9 mouse cellular contexts compared by ENCODE assay signal in the genomic region with DNA sequence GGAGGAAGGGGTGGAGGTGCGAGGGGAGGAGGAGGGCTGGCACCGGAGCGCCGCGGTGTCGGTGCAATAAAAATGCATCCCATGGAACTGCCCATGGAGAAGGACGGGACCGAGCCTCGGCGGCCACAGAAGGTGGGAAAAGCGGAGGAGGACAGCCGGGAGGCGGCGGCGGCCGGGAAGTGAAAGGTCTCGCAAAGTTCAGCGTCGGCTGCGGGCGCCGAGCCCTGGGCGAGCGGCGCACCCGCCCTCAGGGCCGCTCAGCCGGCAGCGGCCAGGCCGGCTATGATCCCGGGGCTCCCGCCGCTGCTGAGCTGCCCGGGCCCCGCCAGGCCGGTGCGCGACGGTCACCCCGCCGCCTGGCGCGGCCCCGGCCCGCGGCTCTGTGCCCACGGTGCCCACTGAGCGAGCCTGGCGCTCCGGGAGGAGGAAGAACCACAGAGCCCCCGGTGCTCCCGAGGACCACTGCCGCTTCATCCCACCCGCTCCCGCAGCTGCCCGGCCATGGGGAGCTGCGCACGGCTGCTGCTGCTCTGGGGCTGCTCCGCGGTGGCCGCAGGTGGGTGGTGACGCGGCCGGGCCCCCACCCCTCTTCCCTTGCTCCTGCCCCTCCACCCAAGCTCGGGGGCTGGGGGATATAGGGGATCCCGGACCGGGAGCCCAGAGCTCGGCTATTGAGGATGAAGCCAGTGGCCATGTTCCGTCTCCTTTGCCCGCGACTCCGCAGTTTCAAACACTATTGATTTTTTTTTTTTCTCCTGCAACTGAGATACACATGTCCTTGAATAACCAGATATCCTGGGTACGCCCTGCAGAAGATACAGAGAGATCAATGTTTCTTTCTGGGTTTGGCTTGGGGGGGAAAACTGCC. TPM values are rescaled to one million over a fixed set of nuclear protein-coding genes. Genes with fewer than 3 reads are reported as not detected.
DNase-seq lines count a peak whose midpoint lies in the region; ATAC-seq and TF ChIP-seq lines count a peak whose summit lies in the region.
"Had no signal": no experiment of that assay in that cellular context is flagged by ENCODE, and none has a peak within 500 bp of the region (broad histone marks: within the 10 kb centered on the region; RNA-seq: fewer than 3 reads in every experiment).

No protein-coding gene starts in this region.

- intact Hi-C loops in left cerebral cortex, postnatal 25 days (cut with DNase I) = no loop called here
- intact Hi-C loops in left cerebral cortex, postnatal 14 days (cut with DNase I) = no loop called here

- H3K36me3 ChIP-seq in forebrain, embryonic 14.5 days (ENCODE audit: control insufficient read depth, insufficient read depth, low read length) = peaks cover 15% of the 10 kb centered on the region
- no peaks in the 10 kb centered on the region for H3K36me3 ChIP-seq in hindbrain, embryonic 11.5 days (ENCODE audit: control insufficient read depth, insufficient read depth, low read length)
- 0 out of 2 replicates have a peak, but pooled peaks cover 5% of the 10 kb centered on the region for H3K36me3 ChIP-seq in limb, embryonic 12.5 days
- H3K36me3 ChIP-seq in midbrain, embryonic 12.5 days = peaks cover 19% of the 10 kb centered on the region
- H3K36me3 ChIP-seq in testis, adult 2 months (ENCODE audit: control insufficient read depth, insufficient read depth, low read length) = no peaks in the 10 kb centered on the region

- H3K27ac ChIP-seq in forebrain, embryonic 14.5 days (ENCODE audit: low read depth, low read length) = peak overlapping the region; percentile 52
- H3K27ac ChIP-seq in hindbrain, embryonic 11.5 days (ENCODE audit: low read depth, low read length) = peak overlapping the region; percentile 73
- H3K27ac ChIP-seq in limb, embryonic 12.5 days = peak overlapping the region; percentile 29; the same call in 1 of the 2 replicates
- H3K27ac ChIP-seq in midbrain, embryonic 12.5 days (replicated peaks) = peak overlapping the region; percentile 81
- peak overlapping the region; percentile 82 for H3K27ac ChIP-seq in testis, adult 2 months (ENCODE audit: control insufficient read depth, insufficient read depth, low read depth, low read length)

- WGBS in forebrain, embryonic 14.5 days = under 1% methylated on average over 54 of the region's 73 CpGs
- WGBS in hindbrain, embryonic 11.5 days = under 1% methylated on average over 42 of the region's 73 CpGs
- 0% methylated on average over 50 of the region's 73 CpGs for WGBS in limb, embryonic 12.5 days
- under 1% methylated on average over 53 of the region's 73 CpGs for WGBS in midbrain, embryonic 12.5 days

- H3K4me2 ChIP-seq in forebrain, embryonic 14.5 days (ENCODE audit: low read length) = peak overlapping the region; percentile 92
- H3K4me2 ChIP-seq in hindbrain, embryonic 11.5 days (replicated peaks; ENCODE audit: low read depth, low read length) = peak overlapping the region; percentile 93
- H3K4me2 ChIP-seq in limb, embryonic 12.5 days = peak overlapping the region; percentile 98
- H3K4me2 ChIP-seq in midbrain, embryonic 12.5 days (replicated peaks) = peak overlapping the region; percentile 95

- no peak for TF ChIP-seq CTCF in testis, adult 2 months (IDR thresholded peaks at IDR 0.05; ENCODE audit: control insufficient read depth, insufficient read depth, insufficient replicate concordance, low read depth, low read length)

- peak overlapping the region; percentile 79 for H3K4me3 ChIP-seq in forebrain, embryonic 14.5 days (ENCODE audit: low read depth, low read length)
- H3K4me3 ChIP-seq in hindbrain, embryonic 11.5 days (ENCODE audit: low read depth, low read length) = peak overlapping the region; percentile 88
- H3K4me3 ChIP-seq in limb, embryonic 12.5 days (replicated peaks) = peak overlapping the region; percentile 81
- H3K4me3 ChIP-seq in midbrain, embryonic 12.5 days = peak overlapping the region; percentile 92
- H3K4me3 ChIP-seq in testis, adult 2 months (ENCODE audit: control insufficient read depth, low read depth, low read length) = peak overlapping the region; percentile 72

- H3K4me1 ChIP-seq in forebrain, embryonic 14.5 days (ENCODE audit: control insufficient read depth, insufficient read depth, low read length) = peaks cover 13% of the 10 kb centered on the region
- H3K4me1 ChIP-seq in hindbrain, embryonic 11.5 days (replicated peaks; ENCODE audit: control insufficient read depth, insufficient read depth, low read length) = no peaks in the 10 kb centered on the region
- peaks cover 7% of the 10 kb centered on the region for H3K4me1 ChIP-seq in limb, embryonic 12.5 days (replicated peaks)
- H3K4me1 ChIP-seq in midbrain, embryonic 12.5 days = peaks cover 32% of the 10 kb centered on the region
- peaks cover 8% of the 10 kb centered on the region for H3K4me1 ChIP-seq in testis, adult 2 months (ENCODE audit: control insufficient read depth, insufficient read depth, low read length)

- peak overlapping the region; percentile 81 for H3K9ac ChIP-seq in forebrain, embryonic 14.5 days (ENCODE audit: low read length)
- peak overlapping the region; percentile 97 for H3K9ac ChIP-seq in hindbrain, embryonic 11.5 days (ENCODE audit: low read depth, low read length)
- H3K9ac ChIP-seq in limb, embryonic 12.5 days (replicated peaks) = peak overlapping the region; percentile 87
- H3K9ac ChIP-seq in midbrain, embryonic 12.5 days (replicated peaks) = peak overlapping the region; percentile 98

- peak; percentile 74 for ATAC-seq in forebrain, embryonic 14.5 days
- ATAC-seq in hindbrain, embryonic 11.5 days (ENCODE audit: low FRiP score) = peak; percentile 82
- ATAC-seq in limb, embryonic 12.5 days (ENCODE audit: insufficient number of reproducible peaks, insufficient read depth, low FRiP score, low TSS enrichment, low read depth) = peak; percentile 17; the same call in 1 of the 2 replicates
- ATAC-seq in midbrain, embryonic 12.5 days (ENCODE audit: low FRiP score, low read depth) = peak; percentile 72

- no peak for TF ChIP-seq POLR2A in testis, adult 2 months (IDR thresholded peaks at IDR 0.05; ENCODE audit: control insufficient read depth, low read depth, low read length)

- H3K27me3 ChIP-seq in forebrain, embryonic 14.5 days (replicated peaks; ENCODE audit: control insufficient read depth, insufficient read depth, low read length) = 0 out of 2 replicates have a peak, but pooled peaks cover 2% of the 10 kb centered on the region
- H3K27me3 ChIP-seq in hindbrain, embryonic 11.5 days (ENCODE audit: control insufficient read depth, insufficient read depth, low read length) = no peaks in the 10 kb centered on the region
- H3K27me3 ChIP-seq in limb, embryonic 12.5 days = peaks cover 45% of the 10 kb centered on the region
- peaks cover 14% of the 10 kb centered on the region for H3K27me3 ChIP-seq in midbrain, embryonic 12.5 days
- peaks cover 5% of the 10 kb centered on the region; the same call in 1 of the 2 replicates for H3K27me3 ChIP-seq in testis, adult 2 months (ENCODE audit: control insufficient read depth, insufficient read depth, low read length)

- peak; percentile 15 to 17 for DNase-seq in left cerebral cortex, postnatal 25 days (ENCODE audit: low spot score in 2 of 2)
- DNase-seq in left cerebral cortex, postnatal 14 days (ENCODE audit: low spot score in 2 of 2) = no peak
- DNase-seq in cerebellum, adult 11-12 months = peak; percentile 77
- DNase-seq in forebrain, embryonic 14.5 days (ENCODE audit: low spot score) = peak; percentile 51
- DNase-seq in hindbrain, embryonic 11.5 days (ENCODE audit: low spot score) = peak; percentile 76

- H3K9me3 ChIP-seq in forebrain, embryonic 14.5 days (replicated peaks; ENCODE audit: control insufficient read depth, low read length) = no peaks in the 10 kb centered on the region
- H3K9me3 ChIP-seq in hindbrain, embryonic 11.5 days (ENCODE audit: control insufficient read depth, low read length) = no peaks in the 10 kb centered on the region
- no peaks in the 10 kb centered on the region for H3K9me3 ChIP-seq in limb, embryonic 12.5 days
- H3K9me3 ChIP-seq in midbrain, embryonic 12.5 days = no peaks in the 10 kb centered on the region

RNA-seq across cellular contexts. Expression of gene Ntn4, which starts 0.7 kb away (rescaled TPM):
- total RNA-seq in left cerebral cortex, postnatal 25 days (2021) = 1 to 10 TPM; 9.0 to 9.9 TPM
- 10 to 100 TPM; 11.7 to 16.1 TPM for total RNA-seq in left cerebral cortex, postnatal 14 days (2021)
- 0.78 and 0.97 TPM in 2 replicates for polyA plus RNA-seq in forebrain, embryonic 14.5 days (2014; fragmentation: Nextera tagmentation; extraction: Ambion mirVana)
- polyA plus RNA-seq in hindbrain, embryonic 11.5 days (2014; fragmentation: Nextera tagmentation; extraction: Ambion mirVana) = 2.3 and 4.3 TPM in 2 replicates
- polyA plus RNA-seq in limb, embryonic 12.5 days (2016; fragmentation: Nextera tagmentation; extraction: Ambion mirVana) = 1.5 and 1.8 TPM in 2 replicates
- 3.3 and 5.2 TPM in 2 replicates for polyA plus RNA-seq in midbrain, embryonic 12.5 days (2016; fragmentation: Nextera tagmentation; extraction: Ambion mirVana)
- polyA plus RNA-seq in testis, adult 2 months (2012; rRNA removed) = 2.7 and 3.2 TPM in 2 replicates
- total RNA-seq: MEL had no signal

RNA-seq across cellular contexts. Expression of gene Snrpf, which starts 51.7 kb away (rescaled TPM):
- 10 to 100 TPM; 12.2 to 13.5 TPM for total RNA-seq in left cerebral cortex, postnatal 25 days (2021)
- total RNA-seq in left cerebral cortex, postnatal 14 days (2021) = 10 to 100 TPM; 12.9 to 15.2 TPM
- polyA plus RNA-seq in forebrain, embryonic 14.5 days (2014; fragmentation: Nextera tagmentation; extraction: Ambion mirVana) = 103 and 123 TPM in 2 replicates
- 135 TPM in 2 replicates for polyA plus RNA-seq in hindbrain, embryonic 11.5 days (2014; fragmentation: Nextera tagmentation; extraction: Ambion mirVana)
- 153 and 168 TPM in 2 replicates for polyA plus RNA-seq in limb, embryonic 12.5 days (2016; fragmentation: Nextera tagmentation; extraction: Ambion mirVana)
- 126 and 129 TPM in 2 replicates for polyA plus RNA-seq in midbrain, embryonic 12.5 days (2016; fragmentation: Nextera tagmentation; extraction: Ambion mirVana)
- 65.2 and 67.0 TPM in 2 replicates for polyA plus RNA-seq in testis, adult 2 months (2012; rRNA removed)

Comparison
In these comparisons a context has a peak if more than half of its experiments do, and no peak if none do; other contexts are left out.
1. DNase-seq: peak in left cerebral cortex, postnatal 25 days (2 of 2), cerebellum, adult 11-12 months (single experiment), forebrain, embryonic 14.5 days (single experiment) and hindbrain, embryonic 11.5 days (single experiment); none in left cerebral cortex, postnatal 14 days (0 of 2).
2. ATAC-seq: peak in every context shown above with its lines; median percentile 82 in hindbrain, embryonic 11.5 days; 74 in forebrain, embryonic 14.5 days; 72 in midbrain, embryonic 12.5 days; 17 in limb, embryonic 12.5 days.
3. H3K27ac ChIP-seq: peak in every context shown above with its lines; median percentile 82 in testis, adult 2 months; 81 in midbrain, embryonic 12.5 days; 73 in hindbrain, embryonic 11.5 days; 52 in forebrain, embryonic 14.5 days; 29 in limb, embryonic 12.5 days.
4. Peak in every context shown above with its lines, with median percentiles within 50 percentile points of each other: H3K4me2 ChIP-seq, H3K4me3 ChIP-seq and H3K9ac ChIP-seq.